Mouse (Mus musculus) MEL (cell line): ENCODE measurements around the gene Ap4e1. TPM values are rescaled to one million over a fixed set of nuclear protein-coding genes. Genes with fewer than 3 reads are reported as not detected.

Experiments
- polyA plus RNA-seq, 2 experiments: library from polyadenylated mRNA; stranded (reverse) in 1 of 2; unstranded in 1 of 2; fragments of >175 nt in 1 of 2; fragments of >200 nt in 1 of 2; gene quantifications; 2 replicates each; pipeline versions ENCODE4 v1.2.1 to v1.2.4; 2012; ENCODE audit warnings: low replicate concordance in 2 of 2, low read depth in 1 of 2; ENCODE audit not compliant: insufficient read length in 2 of 2, insufficient read depth in 1 of 2, missing spikeins in 1 of 2
- total RNA-seq: library from RNA; depleted of rRNA; stranded (reverse); fragments of 300-350 nt; gene quantifications from 2 replicates; pipeline ENCODE4 v1.2.3, GENCODE M21; 2012; rRNA removed

The Ap4e1 gene
- total and polyA plus RNA-seq, 3 experiments = 9.4 TPM; not detected in 1

Other genes starting within 250 kb of the Ap4e1 start
- gene Usp50, start 225.2 kb upstream of the Ap4e1 start, total RNA-seq = 0.56 and 1.0 TPM in 2 replicates
- under 1 TPM in 1 of 2 experiments, not detected in 1; 0.28 TPM for gene Usp50, start 225.2 kb upstream of the Ap4e1 start, polyA plus RNA-seq
- 22.3 and 27.4 TPM in 2 replicates for gene Trpm7, start 132.5 kb upstream of the Ap4e1 start, total RNA-seq
- 10 to 100 TPM in 1 of 2 experiments, not detected in 1; 23.1 TPM for gene Trpm7, start 132.5 kb upstream of the Ap4e1 start, polyA plus RNA-seq
- gene Sppl2a, start 75.5 kb upstream of the Ap4e1 start, total RNA-seq = 16.6 and 17.5 TPM in 2 replicates
- 10 to 100 TPM in 1 of 2 experiments, not detected in 1; 12.1 TPM for gene Sppl2a, start 75.5 kb upstream of the Ap4e1 start, polyA plus RNA-seq
- gene Blvra, start 61.9 kb downstream of the Ap4e1 start, total RNA-seq = 22.7 and 23.7 TPM in 2 replicates
- 10 to 100 TPM in 1 of 2 experiments, not detected in 1; 18.7 TPM for gene Blvra, start 61.9 kb downstream of the Ap4e1 start, polyA plus RNA-seq
- gene Ncaph, start 125.2 kb downstream of the Ap4e1 start, total RNA-seq = 37.5 and 41.5 TPM in 2 replicates
- gene Ncaph, start 125.2 kb downstream of the Ap4e1 start, polyA plus RNA-seq = 10 to 100 TPM in 1 of 2 experiments, not detected in 1; 49.4 TPM
- gene Itpripl1, start 134.7 kb downstream of the Ap4e1 start, total RNA-seq = 20.6 and 22.7 TPM in 2 replicates
- 10 to 100 TPM in 1 of 2 experiments, not detected in 1; 27.3 TPM for gene Itpripl1, start 134.7 kb downstream of the Ap4e1 start, polyA plus RNA-seq
- 1.2 and 1.5 TPM in 2 replicates for gene 1810024B03Rik, start 199.6 kb downstream of the Ap4e1 start, total RNA-seq
- 1 to 10 TPM in 1 of 2 experiments, not detected in 1; 1.9 TPM for gene 1810024B03Rik, start 199.6 kb downstream of the Ap4e1 start, polyA plus RNA-seq
- gene Snrnp200, start 199.7 kb downstream of the Ap4e1 start, total RNA-seq = 114 and 122 TPM in 2 replicates
- gene Snrnp200, start 199.7 kb downstream of the Ap4e1 start, polyA plus RNA-seq = 100 to 1,000 TPM in 1 of 2 experiments, 10 to 100 TPM in 1; 67.5 to 137 TPM
- 77.8 and 86.3 TPM in 2 replicates for gene Ciao1, start 239.1 kb downstream of the Ap4e1 start, total RNA-seq
- gene Ciao1, start 239.1 kb downstream of the Ap4e1 start, polyA plus RNA-seq = 10 to 100 TPM in 1 of 2 experiments, not detected in 1; 83.8 TPM
- gene Tmem127, start 239.2 kb downstream of the Ap4e1 start, total RNA-seq = 8.3 and 10.3 TPM in 2 replicates
- 10 to 100 TPM in 1 of 2 experiments, not detected in 1; 16.6 TPM for gene Tmem127, start 239.2 kb downstream of the Ap4e1 start, polyA plus RNA-seq